Mouse (Mus musculus) adrenal gland, postnatal 36 days (tissue): ENCODE results near the gene Lce3c. TPM values are rescaled to one million over a fixed set of nuclear protein-coding genes. Genes with fewer than 3 reads are reported as not detected.

ENCODE experiments used
- DNase-seq, 2 experiments: peaks; one replicate each; pipeline ENCODE4 v3.0.0; 2021; ENCODE audit warnings: mixed read lengths in 1 of 2
- long read RNA-seq, 2 experiments: library from polyadenylated mRNA; stranded (forward); transcript quantifications; one replicate each; pipeline ENCODE4 v2.0.0; 2021; ENCODE audit warnings: borderline sequencing depth in 2 of 2
- total RNA-seq, 2 experiments: library from RNA; stranded (reverse); gene quantifications; 2 replicates each; pipeline ENCODE4 v1.2.3; 2021

The Lce3c gene
- total RNA-seq, result not detected
- long read RNA-seq, experiment 1, result 0 reads
- long read RNA-seq, experiment 2, result 0 reads

- DNase-seq, result no peak
These were observed at the start of gene Lce3c for GRCm38 (mm10) chr3:92944186-92944585. TSS of gene Lce3c (plus strand) at chr3:92944486.

- no peak for DNase-seq
These were observed 49.8 kb upstream of the Lce3c start for GRCm38 (mm10) chr3:92894489-92894888.

- DNase-seq, result peak; percentile 41 to 45
These were observed 41.3 kb upstream of the Lce3c start for GRCm38 (mm10) chr3:92902992-92903391.

GRCm38 (mm10) chr3:92903640-92904039, 40.6 kb upstream of the Lce3c start:
- no peak for DNase-seq

GRCm38 (mm10) chr3:92905182-92905581, 39.1 kb upstream of the Lce3c start:
- no peak for DNase-seq

GRCm38 (mm10) chr3:92907571-92907970, 36.7 kb upstream of the Lce3c start:
- peak in 1 of 2 experiments; percentile 13 for DNase-seq

GRCm38 (mm10) chr3:92920364-92920763, 23.9 kb upstream of the Lce3c start:
- DNase-seq, result peak in 1 of 2 experiments; percentile 7

- no peak for DNase-seq
These were observed 18.2 kb upstream of the Lce3c start, which contains the start of gene Lce3a for GRCm38 (mm10) chr3:92926130-92926529. TSS of gene Lce3a (minus strand) at chr3:92926230.

GRCm38 (mm10) chr3:92932679-92933078, 11.6 kb upstream of the Lce3c start, which contains the start of gene Lce3b:
TSS of gene Lce3b (plus strand) at chr3:92932979.
- DNase-seq, result no peak

GRCm38 (mm10) chr3:92957090-92957489, 12.8 kb downstream of the Lce3c start, which contains the start of gene Lce3d:
TSS of gene Lce3d (plus strand) at chr3:92957390.
- DNase-seq, result no peak

- DNase-seq, result no peak
These were observed 22.5 kb downstream of the Lce3c start, which contains the start of gene Lce3e for GRCm38 (mm10) chr3:92966761-92967160. TSS of gene Lce3e (plus strand) at chr3:92967061.

- DNase-seq, result no peak
These were observed 34.2 kb downstream of the Lce3c start for GRCm38 (mm10) chr3:92978484-92978883.

GRCm38 (mm10) chr3:92991926-92992325, 47.6 kb downstream of the Lce3c start, which contains the start of gene Lce3f:
TSS of gene Lce3f (plus strand) at chr3:92992226.
- no peak for DNase-seq

Other genes starting within 250 kb of the Lce3c start
- gene Lce1e, start 235.4 kb upstream of the Lce3c start, total RNA-seq, result not detected
- not detected for gene Lce1f, start 224.1 kb upstream of the Lce3c start, total RNA-seq
- not detected for gene Gm38119, start 205.4 kb upstream of the Lce3c start, total RNA-seq
- gene Lce1g, start 192.1 kb upstream of the Lce3c start, total RNA-seq, result not detected
- not detected for gene Lce1h, start 179.4 kb upstream of the Lce3c start, total RNA-seq
- gene Lce1i, start 165.6 kb upstream of the Lce3c start, total RNA-seq, result not detected
- gene Lce1j, start 154.0 kb upstream of the Lce3c start, total RNA-seq, result not detected
- gene Lce1k, start 136.6 kb upstream of the Lce3c start, total RNA-seq, result not detected
- gene Kprp, start 117.2 kb upstream of the Lce3c start, total RNA-seq, result not detected
- not detected for gene Lce1l, start 93.2 kb upstream of the Lce3c start, total RNA-seq
- not detected for gene 2310050C09Rik, start 74.3 kb upstream of the Lce3c start, total RNA-seq
- not detected for gene Lce3a, start 18.3 kb upstream of the Lce3c start, total RNA-seq
- gene Lce3b, start 11.5 kb upstream of the Lce3c start, total RNA-seq, result not detected
- not detected for gene Lce3d, start 12.9 kb downstream of the Lce3c start, total RNA-seq
- gene Lce3e, start 22.6 kb downstream of the Lce3c start, total RNA-seq, result not detected
- not detected for gene Lce3f, start 47.7 kb downstream of the Lce3c start, total RNA-seq
- gene Crct1, start 71.2 kb downstream of the Lce3c start, total RNA-seq, result not detected
- gene Lce1m, start 74.6 kb downstream of the Lce3c start, total RNA-seq, result not detected
- not detected for gene Gm4858, start 124.3 kb downstream of the Lce3c start, total RNA-seq
- gene Crnn, start 200.3 kb downstream of the Lce3c start, total RNA-seq, result not detected